In genomic region chr15:79928316-79928715, GRCm38 (mm10) we compare ENCODE assay signal across 8 mouse cellular contexts. TPM values are rescaled to one million over a fixed set of nuclear protein-coding genes. Genes with fewer than 3 reads are reported as not detected.
DNase-seq lines count a peak whose midpoint lies in the region; ATAC-seq lines count a peak whose summit lies in the region.

No protein-coding gene starts in this region.

- intact Hi-C loops in heart, postnatal 14 days (cut with DNase I) = no loop called here

- H3K4me3 ChIP-seq in forebrain, embryonic 13.5 days = no peak overlapping the region
- H3K4me3 ChIP-seq in liver, embryonic 13.5 days (replicated peaks) = peak overlapping the region; percentile 67

- H3K36me3 ChIP-seq in forebrain, embryonic 13.5 days (ENCODE audit: poor library complexity, severe bottlenecking) = no peaks in the 10 kb centered on the region
- H3K36me3 ChIP-seq in liver, embryonic 13.5 days = no peaks in the 10 kb centered on the region

- no peak overlapping the region for H3K9ac ChIP-seq in forebrain, embryonic 13.5 days
- peak overlapping the region; percentile 82 for H3K9ac ChIP-seq in liver, embryonic 13.5 days

- no peak for ATAC-seq in forebrain, embryonic 13.5 days
- ATAC-seq in liver, embryonic 13.5 days (ENCODE audit: low read depth) = no peak
- ATAC-seq in megakaryocyte-erythroid progenitor cell, adult 5-6 weeks (replicated peaks; ENCODE audit: low FRiP score, low TSS enrichment, poor library complexity, severe bottlenecking) = no peak

- peak; percentile 85 for DNase-seq in heart, adult 11 months
- DNase-seq in heart, postnatal 14 days = no peak
- peak; percentile 70 for DNase-seq in A20 (ENCODE audit: low read depth, low spot score)
- DNase-seq in liver, embryonic 13.5 days = no peak
- DNase-seq in frontal cortex, postnatal 14 days (ENCODE audit: low spot score in 2 of 2) = no peak
- no peak for DNase-seq in spleen, adult 18-20 months

- peaks cover 23% of the 10 kb centered on the region for H3K4me1 ChIP-seq in forebrain, embryonic 13.5 days
- H3K4me1 ChIP-seq in liver, embryonic 13.5 days (replicated peaks) = peaks cover 53% of the 10 kb centered on the region

- peaks cover 16% of the 10 kb centered on the region for H3K27me3 ChIP-seq in forebrain, embryonic 13.5 days
- H3K27me3 ChIP-seq in liver, embryonic 13.5 days = peaks cover 30% of the 10 kb centered on the region

- no peak overlapping the region for H3K27ac ChIP-seq in forebrain, embryonic 13.5 days
- peak overlapping the region; percentile 96 for H3K27ac ChIP-seq in liver, embryonic 13.5 days

- 85% methylated on average over 3 of the region's 3 CpGs for WGBS in forebrain, embryonic 13.5 days
- 70% methylated on average over 3 of the region's 3 CpGs for WGBS in liver, embryonic 13.5 days (ENCODE audit: insufficient replicate concordance)

- peak overlapping the region; percentile 76 for H3K4me2 ChIP-seq in forebrain, embryonic 13.5 days
- H3K4me2 ChIP-seq in liver, embryonic 13.5 days = peak overlapping the region; percentile 84

- H3K9me3 ChIP-seq in forebrain, embryonic 13.5 days (replicated peaks) = no peaks in the 10 kb centered on the region
- no peaks in the 10 kb centered on the region for H3K9me3 ChIP-seq in liver, embryonic 13.5 days (replicated peaks)

RNA-seq across cellular contexts. Expression of gene Apobec3, which starts 36.9 kb away (rescaled TPM):
- total RNA-seq in heart, postnatal 14 days (2021) = 10 to 100 TPM; 13.0 to 14.4 TPM
- polyA plus RNA-seq in forebrain, embryonic 13.5 days (2015; fragmentation: Nextera tagmentation; extraction: Ambion mirVana) = 5.8 and 6.6 TPM in 2 replicates
- 41.7 and 53.3 TPM in 2 replicates for polyA plus RNA-seq in liver, embryonic 13.5 days (2015; fragmentation: Nextera tagmentation; extraction: Ambion mirVana)
- 243 and 293 TPM in 2 replicates for total RNA-seq in megakaryocyte-erythroid progenitor cell, adult 5-6 weeks (2014; fragmentation: Nextera tagmentation)
- 135 and 175 TPM in 2 replicates for total RNA-seq in megakaryocyte-erythroid progenitor cell, adult 5-6 weeks (2017)

RNA-seq across cellular contexts. Expression of gene Cbx7, which starts 42.6 kb away (rescaled TPM):
- total RNA-seq in heart, postnatal 14 days (2021) = 1 to 10 TPM; 3.6 to 7.8 TPM
- polyA plus RNA-seq in forebrain, embryonic 13.5 days (2015; fragmentation: Nextera tagmentation; extraction: Ambion mirVana) = 2.5 and 2.9 TPM in 2 replicates
- polyA plus RNA-seq in liver, embryonic 13.5 days (2015; fragmentation: Nextera tagmentation; extraction: Ambion mirVana) = 0.89 and 1.4 TPM in 2 replicates
- total RNA-seq in megakaryocyte-erythroid progenitor cell, adult 5-6 weeks (2014; fragmentation: Nextera tagmentation) = 6.8 and 9.9 TPM in 2 replicates
- total RNA-seq in megakaryocyte-erythroid progenitor cell, adult 5-6 weeks (2017) = 2.5 and 4.4 TPM in 2 replicates

Comparison
In these comparisons a context has a peak if more than half of its experiments do, and no peak if none do; other contexts are left out.
1. DNase-seq: peak in heart, adult 11 months (single experiment) and A20 (single experiment); none in heart, postnatal 14 days (0 of 2), liver, embryonic 13.5 days (single experiment), frontal cortex, postnatal 14 days (0 of 2) and spleen, adult 18-20 months (0 of 2).
2. RNA of gene Apobec3, which starts 36.9 kb away (total RNA-seq): 135 to 293 TPM in megakaryocyte-erythroid progenitor cell, adult 5-6 weeks; 13.0 to 14.4 TPM in heart, postnatal 14 days; every median in the first group is over 4 times any median in the second.